Mouse (Mus musculus) megakaryocyte progenitor cell, adult 5-6 weeks (primary cell): ENCODE data around the gene Arhgap31. TPM values are rescaled to one million over a fixed set of nuclear protein-coding genes. Genes with fewer than 3 reads are reported as not detected.

ENCODE experiments used
- ATAC-seq: replicated peaks from 2 replicates; pipeline ENCODE4 v1.8.0; 2016; ENCODE audit warnings: mild to moderate bottlenecking, moderate TSS enrichment, inconsistent platforms; ENCODE audit not compliant: poor library complexity
- total RNA-seq, 2 experiments: library from RNA; stranded (forward) in 1 of 2; stranded (reverse) in 1 of 2; fragments of 157-497, 149-512 nt in 1 of 2; fragments of 200-1000 nt in 1 of 2; gene quantifications; 2 replicates each; pipeline versions ENCODE4 v1.2.3 to v1.2.4; 2015 to 2017

The Arhgap31 gene
- total RNA-seq, 2 experiments from 2014 or later: 7.2 to 12.8 TPM

GRCm38 (mm10) chr16:38653390-38653871, 59.6 kb downstream of the Arhgap31 start:
- ATAC-seq: peak; percentile 68

- no peak for ATAC-seq
Observed at GRCm38 (mm10) chr16:38652653-38653052, 60.4 kb downstream of the Arhgap31 start.

GRCm38 (mm10) chr16:38651721-38652231, 61.3 kb downstream of the Arhgap31 start:
- no peak for ATAC-seq

- no peak for ATAC-seq
Observed at GRCm38 (mm10) chr16:38651306-38651705, 61.8 kb downstream of the Arhgap31 start.

GRCm38 (mm10) chr16:38649431-38649827, 63.6 kb downstream of the Arhgap31 start:
- ATAC-seq: no peak

- peak; percentile 78 for ATAC-seq
Observed at GRCm38 (mm10) chr16:38648783-38649430, 64.2 kb downstream of the Arhgap31 start.

- no peak for ATAC-seq
Observed at GRCm38 (mm10) chr16:38648155-38648554, 64.9 kb downstream of the Arhgap31 start.

GRCm38 (mm10) chr16:38644455-38644854, 68.6 kb downstream of the Arhgap31 start:
- no peak for ATAC-seq

GRCm38 (mm10) chr16:38637085-38637484, 76.0 kb downstream of the Arhgap31 start:
- ATAC-seq: no peak

GRCm38 (mm10) chr16:38636682-38637081, 76.4 kb downstream of the Arhgap31 start:
- peak; percentile 79 for ATAC-seq

GRCm38 (mm10) chr16:38635833-38636390, 77.2 kb downstream of the Arhgap31 start:
- ATAC-seq: peak; percentile 38

- ATAC-seq: peak; percentile 88
Observed at GRCm38 (mm10) chr16:38632147-38632546, 80.9 kb downstream of the Arhgap31 start.

- ATAC-seq: no peak
Observed at GRCm38 (mm10) chr16:38625811-38626369, 87.2 kb downstream of the Arhgap31 start.

GRCm38 (mm10) chr16:38625411-38625810, 87.7 kb downstream of the Arhgap31 start:
- ATAC-seq: no peak

GRCm38 (mm10) chr16:38624303-38624702, 88.8 kb downstream of the Arhgap31 start:
- no peak for ATAC-seq

GRCm38 (mm10) chr16:38622283-38622682, 90.8 kb downstream of the Arhgap31 start:
- ATAC-seq: peak; percentile 62

GRCm38 (mm10) chr16:38620696-38621450, 92.2 kb downstream of the Arhgap31 start:
- ATAC-seq: no peak

- peak; percentile 96 for ATAC-seq
Observed at GRCm38 (mm10) chr16:38619054-38619453, 94.0 kb downstream of the Arhgap31 start.

- ATAC-seq: no peak
Observed at GRCm38 (mm10) chr16:38617977-38618376, 95.1 kb downstream of the Arhgap31 start.

- ATAC-seq: no peak
Observed at GRCm38 (mm10) chr16:38613646-38614045, 99.4 kb downstream of the Arhgap31 start.

- ATAC-seq: no peak
Observed at GRCm38 (mm10) chr16:38612646-38613045, 100.4 kb downstream of the Arhgap31 start.
